In genomic region chr10:39612989-39613831, GRCm38 (mm10) we compare ENCODE assay signal across 8 mouse cellular contexts. TPM values are rescaled to one million over a fixed set of nuclear protein-coding genes. Genes with fewer than 3 reads are reported as not detected.
DNase-seq lines count a peak whose midpoint lies in the region; ATAC-seq and TF ChIP-seq lines count a peak whose summit lies in the region.

No protein-coding gene starts in this region.

- H3K9me3 ChIP-seq in hindbrain, embryonic 16.5 days (ENCODE audit: control insufficient read depth, low read length): no peaks in the 10 kb centered on the region
- H3K9me3 ChIP-seq in liver, embryonic 13.5 days (replicated peaks): no peaks in the 10 kb centered on the region

- intact Hi-C loops in gastrocnemius, adult 2 months (cut with DNase I): loop anchor here (1.0 kb wide), 1 partner anchor 119 kb away; the partner anchor contains the start of gene Rev3l

- peak overlapping the region; percentile 35 for H3K4me2 ChIP-seq in hindbrain, embryonic 16.5 days (ENCODE audit: low read length)
- H3K4me2 ChIP-seq in liver, embryonic 13.5 days: peak overlapping the region; percentile 62

- CTCF ChIA-PET in Patski (lab: Charles Lee): no interaction called here

- DNase-seq in Patski (ENCODE audit: low read depth, low spot score): peak; percentile 80
- peak; percentile 90 for DNase-seq in cerebellum, adult 9-11 months
- DNase-seq in gastrocnemius, adult 2 months: peak; percentile 91
- DNase-seq in liver, embryonic 13.5 days: no peak
- peak; percentile 87 for DNase-seq in naive thymus-derived CD4-positive, alpha-beta T cell, adult 2 months (ENCODE audit: low read depth)
- DNase-seq in testis, postnatal 14 days (ENCODE audit: low spot score): peak; percentile 59
- DNase-seq in left cerebral cortex, adult 18-20 months (ENCODE audit: low spot score in 2 of 2): no peak

- no peaks in the 10 kb centered on the region for H3K36me3 ChIP-seq in hindbrain, embryonic 16.5 days (ENCODE audit: control insufficient read depth, insufficient read depth, low read length)
- no peaks in the 10 kb centered on the region for H3K36me3 ChIP-seq in liver, embryonic 13.5 days

- 16% methylated on average over 24 of the region's 26 CpGs for WGBS in hindbrain, embryonic 16.5 days
- WGBS in liver, embryonic 13.5 days (ENCODE audit: insufficient replicate concordance): 13% methylated on average over 26 of the region's 26 CpGs

- H3K27ac ChIP-seq in gastrocnemius, adult 2 months: peak overlapping the region; percentile 96
- no peak overlapping the region; the same call in 1 of the 2 replicates for H3K27ac ChIP-seq in hindbrain, embryonic 16.5 days (ENCODE audit: low read depth, low read length)
- H3K27ac ChIP-seq in liver, embryonic 13.5 days: peak overlapping the region; percentile 61

- POLR2A ChIA-PET in Patski (lab: Charles Lee): interaction anchor here (0.7 kb wide), 2 partner anchors 199 to 444 kb away, joined by 3 to 7 read pairs; no protein-coding TSS in a partner anchor

- peak; percentile 91 for ATAC-seq in Patski
- peak; percentile 44 for ATAC-seq in hindbrain, embryonic 16.5 days
- ATAC-seq in liver, embryonic 13.5 days (ENCODE audit: low read depth): peak; percentile 65

- no peak for TF ChIP-seq CTCF in Patski (IDR thresholded peaks at IDR 0.05)
- no peak for TF ChIP-seq CTCF in gastrocnemius, adult 2 months (IDR thresholded peaks at IDR 0.05)

- H3K27me3 ChIP-seq in Patski: no peaks in the 10 kb centered on the region
- no peaks in the 10 kb centered on the region for H3K27me3 ChIP-seq in hindbrain, embryonic 16.5 days (replicated peaks; ENCODE audit: control insufficient read depth, insufficient read depth, low read length)
- H3K27me3 ChIP-seq in liver, embryonic 13.5 days: no peaks in the 10 kb centered on the region

- H3K4me1 ChIP-seq in hindbrain, embryonic 16.5 days (ENCODE audit: control insufficient read depth, insufficient read depth, low read depth, low read length): peaks cover 14% of the 10 kb centered on the region
- H3K4me1 ChIP-seq in liver, embryonic 13.5 days (replicated peaks): peaks cover 13% of the 10 kb centered on the region

- H3K4me3 ChIP-seq in gastrocnemius, adult 2 months: peak overlapping the region; percentile 90
- H3K4me3 ChIP-seq in hindbrain, embryonic 16.5 days (ENCODE audit: low read length): peak overlapping the region; percentile 11
- H3K4me3 ChIP-seq in liver, embryonic 13.5 days (replicated peaks): peak overlapping the region; percentile 44

- in situ Hi-C loops in Patski (cut with MboI; ENCODE audit: low pct_unique_long_range_greater_than_20kb): no loop called here

- H3K9ac ChIP-seq in hindbrain, embryonic 16.5 days (ENCODE audit: low read depth, low read length): peak overlapping the region; percentile 24; the same call in 1 of the 2 replicates
- peak overlapping the region; percentile 36; the same call in 1 of the 2 replicates for H3K9ac ChIP-seq in liver, embryonic 13.5 days

RNA-seq across cellular contexts. Expression of gene Traf3ip2, which starts 0.5 kb away (rescaled TPM):
- 16.6 TPM for polyA plus RNA-seq in Patski (2021)
- total RNA-seq in gastrocnemius, adult 2 months (2021): 1 to 10 TPM; 5.5 to 9.0 TPM
- 6.7 and 8.0 TPM in 2 replicates for polyA plus RNA-seq in hindbrain, embryonic 16.5 days (2015; fragmentation: Nextera tagmentation; extraction: Ambion mirVana)
- polyA plus RNA-seq in liver, embryonic 13.5 days (2015; fragmentation: Nextera tagmentation; extraction: Ambion mirVana): 1.9 and 2.2 TPM in 2 replicates
- total RNA-seq in left cerebral cortex, adult 18-20 months (2021): 1 to 10 TPM in 1 of 2 experiments, under 1 TPM in 1; 0.91 to 1.3 TPM

Comparison
In these comparisons a context has a peak if more than half of its experiments do, and no peak if none do; other contexts are left out.
1. DNase-seq: peak in Patski (single experiment), cerebellum, adult 9-11 months (single experiment), gastrocnemius, adult 2 months (single experiment), naive thymus-derived CD4-positive, alpha-beta T cell, adult 2 months (single experiment) and testis, postnatal 14 days (single experiment); none in liver, embryonic 13.5 days (single experiment) and left cerebral cortex, adult 18-20 months (0 of 2).
2. H3K4me3 ChIP-seq: peak in every context shown above with its lines; median percentile 90 in gastrocnemius, adult 2 months; 44 in liver, embryonic 13.5 days; 11 in hindbrain, embryonic 16.5 days.
3. Peak in every context shown above with its lines, with median percentiles within 50 percentile points of each other: ATAC-seq.